Mouse (Mus musculus) ES-E14 (cell line): ENCODE measurements around the gene Nradd.

Source experiments
- MAFK ChIP-seq: IDR thresholded peaks from 2 replicates; pipeline ENCODE4 v1.6.1; 2014; ENCODE audit warnings: mild to moderate bottlenecking, low read depth, low read length, inconsistent platforms; ENCODE audit not compliant: insufficient read depth
- ZC3H11A ChIP-seq: IDR thresholded peaks from 2 replicates; pipeline ENCODE4 v1.6.1; 2012; ENCODE audit warnings: low read depth, mild to moderate bottlenecking, inconsistent platforms, low read length, borderline replicate concordance

GRCm38 (mm10) chr9:110668601-110669293, 44.5 kb upstream of the Nradd start:
- TF ChIP-seq MAFK: no peak
- TF ChIP-seq ZC3H11A: no peak
